Mouse (Mus musculus) heart, postnatal 36 days (tissue): ENCODE data around the gene E430018J23Rik. TPM values are rescaled to one million over a fixed set of nuclear protein-coding genes. Genes with fewer than 3 reads are reported as not detected.
"Not testable (repeated sequence)": the region's sequence is repeated elsewhere in the genome, so short reads cannot be mapped to it uniquely, and the experiment has no call there.

Source experiments
- DNase-seq, 2 experiments: peaks; one replicate each; pipeline ENCODE4 v3.0.0; 2021 to 2022
- intact Hi-C: fragments of 180-260 bp; cut with DNase I; formaldehyde crosslinking; loops from one replicate; pipeline ENCODE4 v1.15.1; 2025
- total RNA-seq, 2 experiments: library from RNA; stranded (reverse); gene quantifications; 2 replicates each; pipeline ENCODE4 v1.2.3; 2021

Gene E430018J23Rik
- total RNA-seq, 2 experiments from 2014 or later: 4.5 to 4.9 TPM

GRCm38 (mm10) chr7:127345092-127345491 is 48.3 kb downstream of the E430018J23Rik start:
- no peak for DNase-seq
- intact Hi-C loops: loop anchor here (10.0 kb wide), 1 partner anchor 840 kb away; the partner anchor contains the start of gene Atxn2l

- DNase-seq: no peak
- intact Hi-C loops: loop anchor here (5.0 to 10.0 kb wide), 2 partner anchors 82 to 840 kb away; partner anchors contain the start of genes Atxn2l and Dctpp1
These were observed 49.1 kb downstream of the E430018J23Rik start for GRCm38 (mm10) chr7:127344371-127344770.

DNA sequence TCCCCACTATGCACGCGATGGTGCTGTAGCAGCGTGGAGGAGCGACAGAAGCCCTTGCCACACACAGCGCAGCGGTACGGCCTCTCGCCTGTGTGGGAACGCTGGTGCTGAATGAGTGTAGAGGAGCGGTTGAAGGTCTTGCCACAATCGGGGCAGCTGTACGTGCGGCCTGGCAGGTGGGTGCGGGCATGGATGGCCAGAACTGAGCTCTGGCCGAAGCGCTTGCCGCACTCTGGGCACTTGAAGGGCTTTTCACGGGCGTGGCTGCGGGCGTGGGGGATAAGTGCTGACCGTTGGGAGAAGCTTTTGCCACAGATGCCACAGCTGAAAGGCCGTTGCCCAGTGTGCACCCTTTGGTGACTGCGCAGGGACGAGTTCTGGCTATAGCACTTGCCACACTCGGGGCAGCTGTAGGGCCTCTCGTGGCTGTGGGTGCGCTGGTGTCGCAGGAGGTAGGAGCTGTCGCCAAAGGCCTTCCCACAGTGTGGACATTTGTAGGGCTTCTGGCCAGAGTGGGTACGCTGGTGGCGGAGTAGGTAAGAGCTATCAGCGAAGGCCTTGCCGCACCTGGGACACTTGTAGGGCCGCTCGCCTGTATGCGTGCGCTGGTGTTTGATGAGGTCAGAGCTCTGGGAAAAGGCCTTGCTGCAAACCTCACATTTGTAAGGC is 49.9 kb downstream of the E430018J23Rik start:
- DNase-seq: no peak
- intact Hi-C loops: loop anchor here (5.0 to 10.0 kb wide), 2 partner anchors 81 to 839 kb away; partner anchors contain the start of genes Atxn2l and Dctpp1

- intact Hi-C loops: loop anchor here (5.0 to 10.0 kb wide), 2 partner anchors 81 to 838 kb away; partner anchors contain the start of genes Atxn2l and Dctpp1
- no peak for DNase-seq
These were observed 50.5 kb downstream of the E430018J23Rik start for GRCm38 (mm10) chr7:127342888-127343287.

- intact Hi-C loops: loop anchor here (5.0 to 10.0 kb wide), 2 partner anchors 80 to 838 kb away; partner anchors contain the start of genes Atxn2l and Dctpp1
- DNase-seq: no peak
These were observed 51.1 kb downstream of the E430018J23Rik start for GRCm38 (mm10) chr7:127342332-127342731.

- intact Hi-C loops: loop anchor here (5.0 to 10.0 kb wide), 2 partner anchors 80 to 837 kb away; partner anchors contain the start of genes Atxn2l and Dctpp1
- not testable (repeated sequence) for DNase-seq
These were observed 51.6 kb downstream of the E430018J23Rik start for GRCm38 (mm10) chr7:127341861-127342260.

DNA sequence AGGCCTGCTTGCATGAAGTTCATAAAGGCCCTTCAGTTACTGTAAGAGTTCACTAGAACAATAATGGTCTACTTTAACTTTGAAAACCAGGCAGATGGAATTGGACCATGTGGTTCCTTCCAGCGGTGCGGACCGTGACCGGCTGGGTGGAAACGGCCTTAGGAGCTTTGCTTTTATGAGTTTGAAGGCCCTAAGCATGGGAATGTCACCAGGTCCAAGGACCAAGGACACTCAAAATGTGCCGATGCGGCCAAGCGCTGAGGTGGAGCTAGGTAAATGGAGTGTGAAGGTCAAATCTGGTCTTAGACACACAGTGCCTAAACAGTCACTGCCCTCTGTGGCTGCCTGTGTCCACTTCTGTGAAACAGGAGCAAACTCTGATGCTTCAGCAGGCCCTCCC is 52.1 kb downstream of the E430018J23Rik start:
- DNase-seq: no peak
- intact Hi-C loops: loop anchor here (5.0 to 10.0 kb wide), 2 partner anchors 79 to 837 kb away; partner anchors contain the start of genes Atxn2l and Dctpp1

Other genes with a start within 250 kb of the E430018J23Rik start
- gene Cd2bp2, start 197.6 kb downstream of the E430018J23Rik start, total RNA-seq: 10 to 100 TPM; 36.9 to 38.0 TPM
- gene Tbc1d10b, start 185.2 kb downstream of the E430018J23Rik start, total RNA-seq: 10 to 100 TPM; 24.6 to 26.4 TPM
- gene Mylpf, start 184.7 kb downstream of the E430018J23Rik start, total RNA-seq: 1 to 10 TPM; 2.4 to 2.5 TPM
- gene Zfp553, start 160.6 kb downstream of the E430018J23Rik start, total RNA-seq: 1 to 10 TPM; 6.0 to 6.6 TPM
- 1 to 10 TPM; 2.8 TPM for gene Sept1, start 160.5 kb downstream of the E430018J23Rik start, total RNA-seq
- gene Zfp771, start 149.4 kb downstream of the E430018J23Rik start, total RNA-seq: 10 to 100 TPM; 19.1 TPM
- 10 to 100 TPM; 40.7 to 45.0 TPM for gene Dctpp1, start 132.9 kb downstream of the E430018J23Rik start, total RNA-seq
- 10 to 100 TPM; 26.7 to 31.4 TPM for gene Sephs2, start 119.6 kb downstream of the E430018J23Rik start, total RNA-seq
- 1 to 10 TPM; 1.2 to 1.5 TPM for gene Itgal, start 97.4 kb downstream of the E430018J23Rik start, total RNA-seq
- 10 to 100 TPM; 34.8 to 35.5 TPM for gene Zfp768, start 48.0 kb downstream of the E430018J23Rik start, total RNA-seq
- 1 to 10 TPM; 5.0 to 5.6 TPM for gene Zfp747, start 17.6 kb downstream of the E430018J23Rik start, total RNA-seq
- gene 9130019O22Rik, start 6.5 kb downstream of the E430018J23Rik start, total RNA-seq: 1 to 10 TPM; 2.2 to 3.2 TPM
- gene Zfp764, start 13.2 kb upstream of the E430018J23Rik start, total RNA-seq: 1 to 10 TPM; 2.9 to 4.2 TPM
- 1 to 10 TPM; 2.5 to 3.9 TPM for gene Zfp688, start 28.4 kb upstream of the E430018J23Rik start, total RNA-seq
- gene Zfp689, start 55.5 kb upstream of the E430018J23Rik start, total RNA-seq: 1 to 10 TPM; 1.4 to 1.7 TPM
- gene Prr14, start 66.0 kb upstream of the E430018J23Rik start, total RNA-seq: 10 to 100 TPM; 25.8 to 28.1 TPM
- gene Fbrs, start 85.6 kb upstream of the E430018J23Rik start, total RNA-seq: 10 to 100 TPM; 32.2 to 35.0 TPM
- gene Srcap, start 118.4 kb upstream of the E430018J23Rik start, total RNA-seq: 10 to 100 TPM; 52.1 to 58.8 TPM
- 10 to 100 TPM; 10.3 to 10.5 TPM for gene Gm42715, start 126.0 kb upstream of the E430018J23Rik start, total RNA-seq
- not detected for gene Tmem265, start 167.8 kb upstream of the E430018J23Rik start, total RNA-seq
- 10 to 100 TPM; 17.7 to 19.0 TPM for gene Phkg2, start 179.7 kb upstream of the E430018J23Rik start, total RNA-seq
- gene Ccdc189, start 195.0 kb upstream of the E430018J23Rik start, total RNA-seq: 10 to 100 TPM; 10.4 to 12.1 TPM
- 10 to 100 TPM; 42.3 to 43.1 TPM for gene Rnf40, start 195.1 kb upstream of the E430018J23Rik start, total RNA-seq
- 10 to 100 TPM; 18.1 to 22.4 TPM for gene Zfp629, start 222.2 kb upstream of the E430018J23Rik start, total RNA-seq